Mouse (Mus musculus) embryonic fibroblast, embryonic 13.5 days (primary cell): ENCODE data around the gene Atrnl1.

Source experiments
- CTCF ChIP-seq: IDR thresholded peaks from 2 replicates; pipeline ENCODE4 v1.5.1; 2011; ENCODE audit warnings: mild to moderate bottlenecking, control low read depth, low read length, moderate library complexity, borderline replicate concordance; ENCODE audit not compliant: insufficient read depth
- POLR2A ChIP-seq: IDR thresholded peaks from 2 replicates; pipeline ENCODE4 v1.6.1; 2011; ENCODE audit warnings: low read depth, mild to moderate bottlenecking, control low read depth, low read length, moderate library complexity

- TF ChIP-seq CTCF = no peak
- TF ChIP-seq POLR2A = no peak
These were observed 458.1 kb downstream of the Atrnl1 start for GRCm38 (mm10) chr19:58068958-58069357.
